Mouse (Mus musculus): ENCODE results near the gene Tusc2.

GRCm38 (mm10) chr9:107596619-107597569 is 33.8 kb downstream of the Tusc2 start:
- TF ChIP-seq POLR2A (IDR thresholded peaks at IDR 0.05; ENCODE audit: insufficient read depth, low read length) (no peak), CTCF (IDR thresholded peaks at IDR 0.05; ENCODE audit: low read depth, low read length) (no peak)
